Mouse (Mus musculus) hindbrain, embryonic 13.5 days (tissue): ENCODE data around the gene Yipf7. TPM values are rescaled to one million over a fixed set of nuclear protein-coding genes. Genes with fewer than 3 reads are reported as not detected.

Experiments
- ATAC-seq: fragments of 200-750 bp; cut with Nextera tagmentation; 2 replicates; pipeline ENCODE4 v1.8.0; 2017; ENCODE audit warnings: moderate TSS enrichment; ENCODE audit not compliant: low FRiP score
- H3K27ac ChIP-seq: fragments of 300-500 bp; sonication (generic); 2 replicates; pipeline ENCODE4 v1.5.1; 2015; ENCODE audit warnings: inconsistent platforms, mild to moderate bottlenecking, moderate library complexity
- H3K27me3 ChIP-seq: fragments of 300-500 bp; sonication (generic); 2 replicates; pipeline ENCODE4 v1.6.1; 2015; ENCODE audit warnings: mild to moderate bottlenecking, inconsistent platforms
- H3K36me3 ChIP-seq: fragments of 300-500 bp; sonication (generic); 2 replicates; pipeline ENCODE4 v1.6.1; 2015; ENCODE audit warnings: mild to moderate bottlenecking, inconsistent platforms
- H3K4me1 ChIP-seq: fragments of 300-500 bp; sonication (generic); replicated peaks from 2 replicates; pipeline ENCODE4 v1.6.1; 2015; ENCODE audit warnings: inconsistent platforms
- H3K4me2 ChIP-seq: fragments of 300-500 bp; sonication (generic); 2 replicates; pipeline ENCODE4 v1.6.1; 2015; ENCODE audit warnings: inconsistent platforms, mild to moderate bottlenecking, moderate library complexity
- H3K4me3 ChIP-seq: fragments of 300-500 bp; sonication (generic); 2 replicates; pipeline ENCODE4 v1.5.1; 2015; ENCODE audit warnings: mild to moderate bottlenecking, inconsistent platforms
- H3K9ac ChIP-seq: fragments of 300-500 bp; sonication (generic); 2 replicates; pipeline ENCODE4 v1.6.1; 2015; ENCODE audit warnings: mild to moderate bottlenecking, inconsistent platforms
- H3K9me3 ChIP-seq: fragments of 300-500 bp; sonication (generic); 2 replicates; pipeline ENCODE4 v1.6.1; 2016; ENCODE audit warnings: inconsistent platforms
- WGBS: fragments of 180-500 bp; shearing (Covaris S2); methylation state at CpG from one replicate; pipeline ENCODE4 v1.1.7; 2015; 5-methylcytosine and 5-hydroxymethylcytosine counted together
- polyA plus RNA-seq: library from polyadenylated mRNA; unstranded; fragments of >200 nt; fragmentation: Nextera tagmentation; extraction: Ambion mirVana; gene quantifications from 2 replicates; pipeline ENCODE4 v1.2.1, GENCODE M21; 2015

Gene Yipf7
- polyA plus RNA-seq, 1 experiment from 2014 or later, result not detected

DNA sequence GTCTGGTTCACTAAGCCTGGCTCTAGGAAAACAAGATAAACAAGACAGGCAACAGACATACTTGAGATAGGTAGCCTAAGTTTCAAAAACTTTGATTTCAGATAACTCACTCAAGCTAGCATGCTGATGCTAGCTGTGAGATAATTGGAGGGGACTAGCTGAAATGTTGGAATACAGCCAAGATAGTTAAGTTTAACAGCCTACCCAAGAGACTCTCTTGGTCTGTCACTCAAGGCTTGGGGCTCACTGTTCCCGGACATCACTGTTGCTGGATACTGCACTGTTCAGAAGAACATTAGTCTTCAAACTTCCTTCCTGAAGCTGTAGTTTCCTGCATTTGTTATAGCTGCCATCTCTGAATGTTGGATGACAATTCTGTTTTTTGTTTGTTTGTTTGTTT, 74.9 kb downstream of the Yipf7 start:
- H3K36me3 ChIP-seq, result no peaks in the 10 kb centered on the region
- no peaks in the 10 kb centered on the region for H3K27me3 ChIP-seq
- H3K4me3 ChIP-seq, result no peak overlapping the region
- no peak for ATAC-seq
- H3K9ac ChIP-seq, result no peak overlapping the region
- H3K27ac ChIP-seq, result no peak overlapping the region
- 91% methylated on average over 1 of the region's 1 CpGs for WGBS
- H3K4me2 ChIP-seq, result no peak overlapping the region
- H3K4me1 ChIP-seq, result no peaks in the 10 kb centered on the region
- no peaks in the 10 kb centered on the region for H3K9me3 ChIP-seq

Other genes starting within 250 kb of the Yipf7 start
- 13.4 and 14.0 TPM in 2 replicates for gene Kctd8, start 201.0 kb downstream of the Yipf7 start, polyA plus RNA-seq
- gene Guf1, start 14.3 kb upstream of the Yipf7 start, polyA plus RNA-seq, result 48.4 and 54.2 TPM in 2 replicates
- gene Gnpda2, start 49.7 kb upstream of the Yipf7 start, polyA plus RNA-seq, result 37.3 and 40.5 TPM in 2 replicates